Mouse (Mus musculus): ENCODE measurements around the gene Son. TPM values are rescaled to one million over a fixed set of nuclear protein-coding genes. Genes with fewer than 3 reads are reported as not detected.

Gene Son
- total RNA-seq (2022) = 100 to 1,000 TPM; 119 to 148 (median 131) TPM

DNA sequence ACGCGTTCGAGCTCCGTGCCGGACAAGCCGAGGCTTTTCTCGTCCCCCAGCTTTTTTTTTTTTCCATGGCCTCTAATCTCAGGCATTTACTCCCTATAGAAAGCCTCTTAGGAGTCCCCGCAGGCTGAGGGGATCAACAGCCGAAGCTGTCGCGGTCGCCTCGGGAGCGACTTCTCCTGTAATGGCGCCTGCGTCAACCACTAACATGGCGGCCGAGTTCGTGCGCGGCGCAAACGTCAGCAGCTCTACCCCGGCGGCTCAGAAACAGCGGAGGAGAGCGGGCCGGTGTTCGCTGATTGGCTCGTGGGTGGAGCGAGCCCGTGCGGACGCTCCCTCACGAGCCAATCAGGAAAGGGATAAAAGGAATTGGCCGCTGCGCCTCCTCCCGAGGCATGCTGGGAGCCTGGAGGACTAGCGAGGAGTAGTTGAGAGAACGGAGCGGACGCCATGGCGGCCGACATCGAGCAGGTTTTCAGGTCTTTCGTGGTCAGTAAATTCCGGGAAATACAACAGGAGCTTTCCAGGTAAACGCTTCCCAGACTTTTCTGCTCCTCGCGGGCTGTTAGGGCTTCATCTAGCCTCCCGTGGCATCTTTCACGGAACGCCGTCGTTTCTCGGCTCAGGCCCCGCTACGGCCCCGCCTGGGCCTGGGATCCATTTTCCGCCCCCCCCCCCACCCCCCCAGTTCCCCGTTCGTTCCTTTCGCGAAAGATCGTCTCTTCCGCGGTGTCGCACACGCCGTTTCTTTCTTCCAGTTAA is at the start of gene Son:
Gene Son (plus strand): TSS at position 46 of the 759 bp plus-strand sequence.
- peak; percentile 96 for DNase-seq (ENCODE audit: low spot score)

DNA sequence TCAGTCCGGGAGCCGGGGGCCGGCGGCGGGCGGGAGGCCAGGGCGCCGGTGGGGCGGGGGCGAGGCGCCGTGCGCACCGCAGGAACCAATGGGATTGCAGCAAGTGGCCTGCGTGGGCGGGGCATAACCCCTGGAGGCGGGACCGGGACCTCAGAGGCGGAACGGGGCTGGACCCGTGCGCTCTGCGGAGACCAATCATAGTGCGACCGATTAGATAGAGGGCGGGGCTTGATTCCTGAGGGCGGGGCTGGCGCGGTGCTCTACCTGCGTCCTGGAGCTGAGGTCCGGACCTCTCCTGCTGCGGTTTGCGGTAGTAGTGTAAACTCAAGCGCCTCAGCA is 49.7 kb upstream of the Son start, which contains the start of gene Tmem50b:
Gene Tmem50b (minus strand): TSS at position 129 of the 339 bp plus-strand sequence.
- peak; percentile 98 for DNase-seq (ENCODE audit: low spot score)

DNA sequence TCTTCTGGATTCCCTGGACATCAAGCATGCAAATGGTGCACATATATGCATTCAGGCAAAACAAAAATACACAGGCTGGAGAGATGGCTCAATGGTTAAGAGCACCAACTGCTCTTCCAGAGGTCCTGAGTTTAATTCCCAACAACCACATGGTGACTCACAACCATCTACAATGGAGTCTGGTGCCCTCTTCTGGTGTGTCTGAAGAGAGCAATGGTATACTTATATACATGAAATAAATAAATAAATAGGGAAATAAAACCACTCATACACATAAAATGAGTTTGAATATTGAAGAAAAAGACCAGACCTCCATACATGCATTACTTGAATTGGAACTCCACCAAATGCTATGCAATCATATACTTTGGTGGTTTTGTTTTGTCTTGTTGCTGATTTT is 48.1 kb upstream of the Son start:
- DNase-seq (ENCODE audit: low spot score) = no peak

DNA sequence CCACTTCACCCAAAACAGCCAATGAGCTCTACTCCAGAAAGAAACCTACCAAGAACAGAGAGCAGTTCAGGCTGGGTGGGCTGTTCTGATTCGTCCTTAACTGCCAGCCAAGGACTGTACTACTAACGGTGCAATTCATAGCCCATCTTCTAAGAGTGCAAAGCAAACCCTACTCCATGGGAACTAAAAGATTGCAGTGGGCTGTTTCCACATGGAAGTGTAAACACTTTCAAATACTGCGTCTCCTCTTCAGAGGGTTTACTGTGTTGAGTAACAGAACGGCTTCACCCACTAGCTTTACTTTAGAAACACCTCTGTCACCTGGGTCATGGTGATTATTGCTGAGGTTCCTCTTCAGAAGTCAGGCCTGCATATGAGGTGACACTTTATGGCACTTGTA is 46.2 kb upstream of the Son start:
- no peak for DNase-seq (ENCODE audit: low spot score)

DNA sequence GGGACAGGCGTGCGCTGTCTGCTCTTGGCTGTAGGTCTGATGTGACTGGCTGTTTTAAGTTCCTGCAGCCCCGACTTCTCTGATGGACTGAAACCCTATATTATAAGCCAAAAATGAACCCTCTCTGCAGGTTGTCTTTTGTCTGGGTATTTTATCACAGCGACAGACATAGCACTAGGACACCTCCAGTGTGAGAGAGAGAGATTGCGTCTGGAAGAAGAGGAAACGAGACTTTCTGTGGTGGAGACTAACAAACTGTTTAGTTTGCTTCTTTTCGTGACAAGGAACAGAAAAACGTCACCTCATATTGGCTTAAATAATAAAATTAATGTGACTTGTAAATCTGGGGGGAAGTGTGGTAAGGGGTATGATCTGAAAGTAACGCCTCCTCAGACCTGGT is 45.6 kb upstream of the Son start:
- no peak for DNase-seq (ENCODE audit: low spot score)

DNA sequence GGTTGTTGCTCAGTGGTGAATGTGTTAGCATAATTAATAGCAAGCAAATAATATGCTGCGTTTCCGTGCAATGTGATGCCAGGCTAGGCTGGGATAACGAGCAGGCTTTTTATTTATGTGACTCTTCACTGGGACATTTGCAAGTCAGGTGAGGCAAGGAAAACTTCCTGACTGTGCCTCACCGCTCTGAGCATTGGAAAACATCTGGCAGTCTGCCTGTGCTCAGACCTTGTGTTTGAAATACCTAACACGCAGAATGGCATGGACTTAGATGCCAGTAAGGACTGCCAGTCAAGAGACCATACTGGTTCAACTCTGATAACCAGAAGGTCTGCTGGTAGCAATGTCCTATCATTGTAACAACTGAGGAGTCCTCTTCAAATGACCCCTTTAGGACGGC is 42.1 kb upstream of the Son start:
- no peak for DNase-seq (ENCODE audit: low spot score)

DNA sequence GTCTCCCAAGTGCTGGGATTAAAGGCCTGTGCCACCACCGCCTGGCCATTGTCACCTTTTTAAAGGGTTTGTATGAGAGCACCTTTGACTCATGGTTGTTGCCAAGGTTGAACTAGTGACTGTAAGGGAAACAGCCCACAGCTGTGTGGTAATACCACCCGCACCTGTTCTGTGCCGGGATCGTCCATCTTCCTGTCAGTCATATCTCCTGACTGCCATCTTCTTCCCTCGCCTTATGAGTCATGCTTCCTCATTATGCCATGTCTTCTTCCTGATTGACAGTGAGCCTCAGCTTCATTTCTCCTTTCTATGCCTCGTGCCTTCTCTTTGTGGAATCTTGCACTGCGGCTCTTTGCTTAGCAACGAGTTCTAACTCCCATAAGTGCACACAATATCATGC is 40.3 kb upstream of the Son start:
- DNase-seq (ENCODE audit: low spot score) = no peak

DNA sequence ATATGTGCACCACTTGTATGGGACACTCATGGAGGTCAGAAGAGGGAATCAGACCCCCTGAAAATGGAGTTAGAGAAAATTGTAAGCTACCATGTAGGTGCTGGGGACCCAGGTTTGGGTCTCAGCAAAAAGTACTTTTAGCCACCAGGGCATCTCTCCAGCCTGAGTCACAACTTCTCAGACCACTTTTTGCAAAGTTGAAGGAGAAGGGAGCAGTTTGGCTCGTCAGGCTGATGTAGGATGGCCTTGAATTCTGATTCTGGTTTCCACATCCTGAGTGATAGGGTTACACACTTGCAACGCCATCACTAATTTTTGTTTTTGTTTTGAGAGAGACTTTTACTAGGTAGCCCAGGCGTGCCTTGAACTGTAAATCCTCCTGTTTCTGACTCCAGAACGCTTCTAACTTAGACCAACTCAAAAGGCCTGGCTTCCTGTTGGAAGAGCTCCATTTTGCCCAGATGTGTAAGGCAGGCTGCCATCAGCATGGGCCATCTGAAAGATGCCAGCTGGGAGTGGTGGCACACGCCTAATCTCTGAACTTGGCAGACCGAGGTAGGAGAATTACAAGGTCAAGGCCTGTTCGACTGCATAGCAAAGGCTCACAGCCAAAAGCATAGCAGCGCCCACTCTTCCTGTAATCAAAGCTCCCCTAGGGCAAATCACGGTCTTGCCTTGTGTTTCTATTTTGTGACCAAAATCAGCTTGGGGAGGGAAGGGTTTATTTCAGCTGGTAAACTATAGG is 37.6 kb upstream of the Son start:
- peak; percentile 47 for DNase-seq (ENCODE audit: low spot score)

DNA sequence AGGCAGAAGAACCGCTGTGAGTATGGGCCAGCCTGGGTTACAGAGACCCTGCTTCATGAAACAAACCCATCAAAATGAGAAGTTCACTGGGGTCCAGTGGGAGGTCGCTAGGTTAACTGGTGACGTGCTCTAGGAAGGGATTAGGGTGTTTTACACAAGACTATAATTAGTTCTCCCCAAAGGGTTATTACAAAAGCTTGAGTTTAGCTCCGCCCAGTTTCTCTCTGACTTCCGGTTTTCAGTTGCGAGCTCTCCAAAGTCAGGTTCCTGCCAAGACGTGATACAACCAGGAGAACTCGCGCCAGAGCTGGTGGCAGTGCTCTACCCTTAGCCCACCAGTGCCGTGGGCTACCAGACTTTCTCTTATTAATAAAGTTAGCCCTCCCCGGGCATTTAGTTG is 36.1 kb upstream of the Son start:
- DNase-seq (ENCODE audit: low spot score) = peak; percentile 28

DNA sequence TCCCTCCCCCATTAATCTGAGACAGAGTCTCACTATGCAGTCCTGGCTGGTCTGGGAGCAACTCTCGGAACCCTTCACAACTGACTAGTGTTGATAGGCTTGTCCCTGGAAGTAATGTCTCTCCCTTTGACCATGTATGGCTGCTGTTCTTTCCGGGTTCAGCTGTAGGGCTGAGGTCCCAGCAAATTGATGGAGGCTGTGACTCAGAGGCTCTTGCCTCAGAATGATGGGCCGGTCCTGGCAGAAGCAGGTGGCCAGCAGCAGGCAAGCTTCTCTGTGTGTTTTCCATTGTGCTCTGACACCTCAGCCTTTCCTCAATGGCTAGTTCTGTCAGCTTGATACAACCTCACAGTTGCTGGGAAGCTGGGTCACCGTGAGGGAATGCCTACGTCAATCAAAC is 34.8 kb upstream of the Son start:
- no peak for DNase-seq (ENCODE audit: low spot score)

DNA sequence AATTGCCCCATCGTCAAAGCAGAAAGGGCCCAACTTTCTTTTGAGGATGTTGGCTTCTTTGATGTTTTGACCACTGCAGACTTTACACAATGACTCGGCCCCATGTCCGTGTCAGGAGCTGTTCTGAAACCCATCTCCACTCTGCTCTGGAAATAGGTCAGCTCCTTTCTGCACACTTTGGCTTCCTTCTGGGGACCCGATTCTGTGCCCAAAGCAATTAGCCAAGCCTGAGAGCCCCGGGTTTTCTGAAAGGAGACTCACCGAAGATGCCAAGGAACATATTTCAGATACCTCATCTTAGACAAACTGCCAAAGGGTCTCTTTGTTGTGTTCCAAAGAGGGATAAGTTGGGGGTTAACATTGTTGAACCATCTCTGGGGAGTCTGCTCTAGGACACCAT is 32.8 kb upstream of the Son start:
- DNase-seq (ENCODE audit: low spot score) = no peak

DNA sequence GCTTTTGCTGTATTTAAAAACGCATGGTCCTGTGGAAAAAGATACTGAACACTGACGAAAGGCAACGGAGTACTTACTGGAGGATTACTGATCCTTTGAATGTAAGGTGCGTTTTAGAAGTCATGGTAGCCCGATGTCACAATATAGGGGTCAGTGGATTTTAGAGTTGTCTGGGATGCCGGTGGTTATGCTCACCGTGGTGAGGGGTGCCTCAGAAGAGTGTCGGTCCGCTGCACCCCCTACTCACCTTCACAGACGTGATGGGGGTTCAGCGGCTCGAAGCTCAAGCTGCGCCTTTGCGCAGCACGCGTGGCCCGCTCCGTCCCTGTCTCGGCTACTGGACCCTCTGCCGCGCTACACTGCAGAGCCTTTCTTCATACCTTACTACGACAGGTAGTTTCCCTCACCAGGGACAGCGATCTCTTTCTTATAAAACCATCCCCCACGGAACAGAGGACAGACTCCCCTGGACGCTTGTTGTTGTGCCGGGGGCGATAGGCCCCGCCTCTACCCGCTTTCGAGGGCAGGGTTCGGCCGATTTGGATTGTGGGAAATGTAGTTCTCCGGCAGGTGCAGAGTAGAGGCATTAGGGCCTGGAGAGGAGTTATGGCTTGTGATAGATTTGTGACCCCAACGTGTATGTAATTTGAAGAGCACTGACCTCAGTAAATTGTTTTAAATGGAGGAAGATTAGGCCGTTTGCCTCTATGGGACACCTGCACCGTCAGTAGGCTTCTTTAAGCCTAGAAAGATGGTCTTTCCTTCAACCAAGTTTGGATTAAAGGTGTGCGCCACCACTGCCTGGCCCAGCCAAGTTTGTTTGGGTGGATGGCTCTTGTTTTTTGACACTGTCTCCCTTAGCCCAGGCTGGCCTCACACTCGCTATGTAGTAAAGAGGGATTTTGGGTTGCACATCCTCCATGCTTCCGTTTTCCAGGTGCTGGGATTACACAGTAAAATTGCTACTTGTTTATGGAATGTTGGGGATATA is 28.5 kb upstream of the Son start, which contains the start of gene Dnajc28:
Gene Dnajc28 (minus strand): TSS at position 516 of the 991 bp plus-strand sequence.
- DNase-seq (ENCODE audit: low spot score) = peak; percentile 84

DNA sequence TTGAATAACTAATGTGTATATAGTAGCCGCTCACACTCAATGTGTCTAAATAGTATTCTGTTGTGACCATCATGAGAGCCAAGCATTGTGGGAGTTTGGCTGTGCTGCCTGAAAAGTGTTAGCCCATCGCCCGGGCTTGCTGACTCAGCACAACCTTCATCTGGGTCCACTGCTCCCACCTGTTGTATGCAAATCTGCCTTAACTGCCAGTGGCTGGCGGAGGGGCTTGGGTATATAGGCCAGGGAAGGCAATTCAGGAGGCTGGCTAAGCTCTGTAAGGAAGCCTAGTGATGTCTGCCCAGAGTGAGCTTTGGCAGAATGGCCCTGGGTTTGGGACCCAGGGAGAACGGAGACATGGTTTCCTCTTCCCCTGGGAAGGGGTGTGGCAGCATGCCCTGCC is 27.1 kb upstream of the Son start:
- DNase-seq (ENCODE audit: low spot score) = no peak

DNA sequence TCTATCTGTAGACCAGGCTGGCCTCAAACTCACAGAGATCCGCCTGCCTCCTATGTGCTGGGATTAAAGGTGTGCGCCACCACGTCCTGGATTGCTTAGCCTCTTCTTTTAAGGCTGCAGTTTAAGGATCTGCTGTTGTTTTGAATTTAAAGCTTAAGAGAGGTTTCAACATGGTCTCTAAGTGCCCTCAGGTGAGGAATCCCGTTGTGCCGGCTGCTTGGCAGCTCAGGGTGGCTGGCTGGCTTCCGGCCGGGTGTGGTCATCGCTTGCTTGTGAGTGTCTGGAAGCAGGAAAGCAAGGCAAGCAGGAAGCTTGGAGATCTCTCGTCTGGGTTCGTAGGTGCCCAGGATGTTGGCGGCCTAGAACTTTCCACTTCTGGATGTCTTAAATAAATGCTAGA is 26.3 kb upstream of the Son start:
- DNase-seq (ENCODE audit: low spot score) = no peak

DNA sequence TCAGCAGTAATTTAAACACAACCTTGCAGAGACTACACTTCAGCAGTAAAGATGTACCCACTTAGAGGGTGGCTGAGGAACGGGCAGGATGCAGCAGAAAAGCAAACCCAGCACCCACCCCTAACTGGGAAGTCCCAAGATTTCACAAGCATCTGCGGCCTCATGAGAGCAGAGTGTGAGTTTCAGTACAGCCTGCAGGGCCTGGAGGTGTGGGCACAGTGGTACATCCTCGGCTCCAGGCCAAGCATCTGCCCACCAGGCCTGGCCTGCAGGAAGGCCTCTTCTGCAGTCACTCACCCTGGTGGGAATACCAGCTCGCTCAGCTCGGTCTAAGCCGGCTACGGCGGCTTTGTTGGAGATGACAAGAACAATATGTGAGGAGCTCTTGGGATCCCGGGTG is 24.2 kb upstream of the Son start:
- DNase-seq (ENCODE audit: low spot score) = no peak

DNA sequence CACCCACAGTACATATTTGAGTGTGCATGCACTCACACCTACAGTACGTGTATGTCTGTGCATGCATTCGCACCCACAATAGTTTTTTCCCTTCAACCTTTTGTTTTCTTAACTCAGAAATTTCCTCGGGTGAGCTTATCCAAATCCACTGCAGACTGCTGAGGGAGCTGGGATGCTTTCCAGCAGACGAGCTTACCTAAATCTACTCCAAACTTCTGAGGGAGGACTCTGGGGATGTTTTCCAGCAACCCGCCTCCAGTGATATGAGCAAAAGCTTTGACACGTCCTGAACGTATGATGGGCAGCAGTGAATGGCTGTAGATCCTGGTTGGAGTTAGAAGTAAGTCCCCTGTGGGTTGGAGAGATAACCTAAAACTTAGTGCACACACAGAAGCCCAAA is 19.5 kb upstream of the Son start:
- DNase-seq (ENCODE audit: low spot score) = no peak

DNA sequence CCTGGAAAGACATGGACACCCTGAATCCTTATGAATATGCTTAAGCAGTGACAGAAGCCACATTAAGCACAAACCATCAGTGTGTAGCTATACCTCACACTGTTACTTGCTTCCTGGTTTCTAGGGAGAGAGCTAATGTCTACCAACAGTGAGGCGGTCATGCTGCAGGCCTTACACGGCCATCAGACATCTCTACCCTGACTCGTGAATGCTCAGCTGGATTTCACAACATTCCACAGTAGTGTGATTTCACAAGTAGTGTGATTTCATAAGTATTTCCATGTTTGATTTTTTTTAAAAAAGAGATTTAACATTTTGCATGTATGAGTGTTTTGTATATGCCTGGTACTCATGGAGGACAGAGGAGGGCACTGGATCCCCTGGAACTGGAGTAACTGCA is 18.6 kb upstream of the Son start:
- no peak for DNase-seq (ENCODE audit: low spot score)

DNA sequence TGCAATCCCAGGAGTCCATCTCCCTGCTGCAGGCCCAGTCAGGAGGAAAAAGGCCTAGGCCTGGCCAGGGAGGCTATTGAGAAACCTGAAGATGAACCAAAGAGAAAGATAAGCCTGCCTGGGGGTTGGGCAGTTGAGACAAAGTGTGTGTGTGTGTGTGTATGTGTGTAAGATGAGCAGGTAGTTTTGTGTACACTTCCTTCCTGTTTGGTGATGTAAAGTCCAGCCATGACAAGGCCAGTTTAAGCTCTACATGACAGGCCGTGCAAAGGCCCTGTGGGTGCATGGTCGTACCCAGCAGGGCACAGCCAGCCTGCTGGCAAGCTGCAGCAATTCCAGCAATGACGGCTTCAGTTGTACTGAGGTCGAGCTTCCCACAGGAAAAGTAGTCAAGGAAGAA is 17.6 kb upstream of the Son start:
- no peak for DNase-seq (ENCODE audit: low spot score)

DNA sequence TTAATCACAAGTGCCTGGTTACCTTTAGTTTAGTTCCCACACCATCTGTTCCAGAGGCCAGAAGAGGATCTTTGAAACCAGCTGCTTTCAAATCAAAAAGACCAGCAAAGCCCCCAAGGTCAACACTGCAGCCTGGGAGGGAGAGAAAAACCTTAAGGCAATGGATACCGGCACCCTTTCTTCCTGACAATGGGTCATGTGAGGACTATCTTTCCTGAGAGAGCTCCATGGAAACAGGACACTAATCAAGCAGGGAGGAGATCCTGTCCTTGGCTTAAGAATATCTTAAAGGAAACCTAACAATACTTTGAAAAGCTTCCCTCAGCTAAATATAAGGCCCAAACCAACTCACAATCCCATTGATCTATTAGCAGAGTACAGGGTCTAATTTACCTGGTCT is 16.7 kb upstream of the Son start:
- DNase-seq (ENCODE audit: low spot score) = no peak

DNA sequence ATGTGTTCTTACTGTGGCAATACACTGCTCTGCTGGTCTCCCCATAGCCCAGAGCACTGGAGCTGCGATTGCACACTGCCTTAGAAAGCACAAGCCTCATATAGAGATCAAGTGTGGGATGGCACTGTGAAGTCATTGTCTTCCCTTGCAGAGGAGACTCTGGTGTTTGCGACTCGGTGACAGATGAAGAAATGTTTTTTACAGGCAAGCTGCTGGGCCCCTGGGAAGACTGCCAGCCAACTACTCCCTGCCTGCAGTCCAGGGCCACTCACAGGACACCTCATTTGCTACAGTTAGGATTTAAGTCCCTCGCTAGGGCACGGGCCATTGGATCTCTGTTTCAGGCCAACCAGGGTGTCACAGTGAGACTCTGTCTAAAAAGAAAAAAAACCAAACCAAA is 14.9 kb upstream of the Son start:
- no peak for DNase-seq (ENCODE audit: low spot score)

DNA sequence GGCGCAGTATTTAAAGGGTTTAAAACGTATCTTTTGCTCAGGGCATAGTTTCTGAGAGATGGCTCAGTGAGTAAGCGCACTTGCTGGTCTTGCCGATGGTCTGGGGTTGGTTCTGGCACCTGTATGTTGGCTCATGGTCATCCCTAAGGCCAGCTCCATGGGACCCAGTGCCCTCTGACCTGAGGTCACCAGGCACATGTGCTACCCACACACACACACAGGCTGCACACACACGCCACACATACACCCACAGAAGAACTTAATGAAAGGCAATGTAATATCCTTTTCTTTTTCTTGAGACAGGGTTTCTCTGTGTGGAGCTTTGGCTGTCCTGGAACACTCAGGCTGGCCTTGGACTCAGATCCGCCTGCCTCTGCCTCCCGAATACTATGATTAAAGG is 14.4 kb upstream of the Son start:
- DNase-seq (ENCODE audit: low spot score) = no peak

DNA sequence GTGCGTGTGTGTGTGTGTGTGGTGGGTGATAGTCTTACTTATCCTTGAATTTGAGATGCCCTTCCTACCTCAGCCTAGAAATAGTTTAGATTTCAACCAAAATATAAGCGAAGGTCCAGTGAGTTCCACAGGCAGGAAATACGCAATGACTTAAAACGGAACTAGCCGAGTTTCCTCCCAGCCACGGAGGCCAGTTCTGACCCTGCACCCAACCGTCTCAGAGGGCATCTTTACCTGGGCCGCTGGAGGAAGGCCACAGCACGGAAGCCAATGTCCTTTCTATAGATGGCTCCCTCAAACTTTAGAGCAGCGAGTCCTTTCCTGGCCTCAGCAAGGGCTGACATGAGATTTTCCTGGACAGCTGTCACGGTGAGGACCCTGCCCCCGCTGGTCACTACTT is 13.7 kb upstream of the Son start:
- DNase-seq (ENCODE audit: low spot score) = no peak

Measured in heart, adult 8-10 months (tissue).